Mouse (Mus musculus) bone marrow macrophage, adult 2 months (primary cell): ENCODE data around the gene Dnah7b.
"Not testable (repeated sequence)": the region's sequence is repeated elsewhere in the genome, so short reads cannot be mapped to it uniquely, and the experiment has no call there.

Source experiments
- CTCF ChIP-seq: IDR thresholded peaks from 2 replicates; pipeline ENCODE4 v1.5.1; 2012; ENCODE audit warnings: low read depth, mild to moderate bottlenecking, low read length, moderate library complexity
- POLR2A ChIP-seq: IDR thresholded peaks from 2 replicates; pipeline ENCODE4 v1.6.1; 2012; ENCODE audit warnings: mild to moderate bottlenecking, low read depth, low read length, borderline replicate concordance

- TF ChIP-seq CTCF, POLR2A: not testable (repeated sequence)
Measured at GRCm38 (mm10) chr1:46226136-46226535, 160.0 kb downstream of the Dnah7b start.
